Mouse (Mus musculus) embryonic facial prominence, embryonic 14.5 days (tissue): ENCODE measurements around the gene Dnaic2. TPM values are rescaled to one million over a fixed set of nuclear protein-coding genes. Genes with fewer than 3 reads are reported as not detected.

Experiments
- ATAC-seq: fragments of 200-750 bp; cut with Nextera tagmentation; 2 replicates; pipeline ENCODE4 v1.8.0; 2017; ENCODE audit warnings: low read depth, moderate number of reproducible peaks, moderate TSS enrichment
- DNase-seq: peaks from one replicate; pipeline ENCODE4 v3.0.0-alpha.2; 2015; ENCODE audit warnings: low spot score
- H3K27ac ChIP-seq: fragments of 300-500 bp; sonication (generic); replicated peaks from 2 replicates; pipeline ENCODE4 v1.5.1; 2014; ENCODE audit warnings: low read depth, mild to moderate bottlenecking, low read length, moderate library complexity
- H3K27me3 ChIP-seq: fragments of 300-500 bp; sonication (generic); replicated peaks from 2 replicates; pipeline ENCODE4 v1.6.1; 2014; ENCODE audit warnings: low read length; ENCODE audit not compliant: control insufficient read depth, insufficient read depth
- H3K36me3 ChIP-seq: fragments of 300-500 bp; sonication (generic); 2 replicates; pipeline ENCODE4 v1.6.1; 2014; ENCODE audit warnings: low read length, mixed read lengths; ENCODE audit not compliant: control insufficient read depth, insufficient read depth
- H3K4me1 ChIP-seq: fragments of 300-500 bp; sonication (generic); 2 replicates; pipeline ENCODE4 v1.6.1; 2014; ENCODE audit warnings: antibody characterized with exemption, low read length; ENCODE audit not compliant: control insufficient read depth, insufficient read depth
- H3K4me2 ChIP-seq: fragments of 300-500 bp; sonication (generic); 2 replicates; pipeline ENCODE4 v1.6.1; 2014; ENCODE audit warnings: low read depth, mild to moderate bottlenecking, low read length, moderate library complexity, mixed read lengths
- H3K4me3 ChIP-seq: fragments of 300-500 bp; sonication (generic); 2 replicates; pipeline ENCODE4 v1.5.1; 2014; ENCODE audit warnings: low read depth, mild to moderate bottlenecking, low read length
- H3K9ac ChIP-seq: fragments of 300-500 bp; sonication (generic); 2 replicates; pipeline ENCODE4 v1.6.1; 2014; ENCODE audit warnings: low read depth, mild to moderate bottlenecking, low read length, moderate library complexity, mixed read lengths
- H3K9me3 ChIP-seq: fragments of 300-500 bp; sonication (generic); 2 replicates; pipeline ENCODE4 v1.6.1; 2016; ENCODE audit warnings: low read length; ENCODE audit not compliant: control insufficient read depth
- WGBS: fragments of 180-500 bp; shearing (Covaris S2); extraction: QIAGEN DNeasy Blood & Tissue Kit; methylation state at CpG from one replicate; pipeline ENCODE4 v1.1.7; 2014; 5-methylcytosine and 5-hydroxymethylcytosine counted together
- polyA plus RNA-seq: library from polyadenylated mRNA; unstranded; fragments of >200 nt; fragmentation: Nextera tagmentation; extraction: Ambion mirVana; gene quantifications from 2 replicates; pipeline ENCODE4 v1.2.1, GENCODE M21; 2014

Gene Dnaic2
- polyA plus RNA-seq, 1 experiment from 2014 or later: 4.6 TPM

DNA sequence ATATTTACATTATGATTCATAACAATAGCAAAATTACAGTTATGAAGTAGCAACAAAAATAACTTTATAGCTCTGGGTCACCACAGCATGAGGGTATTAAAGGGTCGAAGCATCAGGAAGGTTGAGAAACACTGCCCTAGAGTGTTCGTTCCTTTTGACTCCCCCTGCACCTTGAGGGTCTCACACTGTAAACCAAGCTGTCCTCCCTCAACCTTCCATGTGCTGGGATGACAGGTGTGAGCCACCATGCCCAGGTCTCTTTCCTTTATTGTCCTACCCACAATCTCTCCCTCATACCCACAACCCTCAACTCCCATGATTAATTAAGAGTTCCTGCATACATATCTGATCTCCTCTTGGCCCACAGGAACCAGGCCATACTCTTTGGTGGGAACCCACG is 15.8 kb upstream of the Dnaic2 start:
- peaks cover 39% of the 10 kb centered on the region for H3K36me3 ChIP-seq
- H3K27me3 ChIP-seq: no peaks in the 10 kb centered on the region
- H3K4me3 ChIP-seq: no peak overlapping the region
- no peak overlapping the region for H3K27ac ChIP-seq
- H3K4me2 ChIP-seq: no peak overlapping the region
- H3K9ac ChIP-seq: no peak overlapping the region
- 92% methylated on average over 3 of the region's 3 CpGs for WGBS
- no peaks in the 10 kb centered on the region for H3K9me3 ChIP-seq
- H3K4me1 ChIP-seq: no peaks in the 10 kb centered on the region
- DNase-seq: no peak
- no peak for ATAC-seq

DNA sequence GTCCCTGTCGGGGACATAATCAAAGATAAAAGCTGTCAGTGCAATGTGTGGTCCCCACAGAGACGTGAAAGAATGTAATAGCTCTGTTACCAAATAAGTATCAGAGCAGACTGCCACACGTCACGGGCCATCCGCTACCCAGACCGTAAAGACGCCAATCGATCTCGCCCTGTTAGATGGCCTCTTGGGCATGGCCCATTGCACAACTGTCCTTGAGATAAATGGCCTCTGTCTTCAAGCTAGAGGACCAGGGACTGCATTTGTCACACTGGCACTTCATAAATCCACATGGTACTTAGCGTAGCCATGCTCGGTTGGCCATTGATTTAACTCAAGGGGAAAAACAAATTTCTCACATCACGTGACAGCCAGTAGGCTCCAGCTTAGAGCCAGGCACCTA is 15.3 kb upstream of the Dnaic2 start:
- H3K9ac ChIP-seq: no peak overlapping the region
- H3K27me3 ChIP-seq: no peaks in the 10 kb centered on the region
- no peaks in the 10 kb centered on the region for H3K4me1 ChIP-seq
- H3K4me3 ChIP-seq: no peak overlapping the region
- DNase-seq: no peak
- ATAC-seq: no peak
- H3K4me2 ChIP-seq: no peak overlapping the region
- H3K27ac ChIP-seq: no peak overlapping the region
- 88% methylated on average over 12 of the region's 12 CpGs for WGBS
- no peaks in the 10 kb centered on the region for H3K9me3 ChIP-seq
- H3K36me3 ChIP-seq: peaks cover 39% of the 10 kb centered on the region

DNA sequence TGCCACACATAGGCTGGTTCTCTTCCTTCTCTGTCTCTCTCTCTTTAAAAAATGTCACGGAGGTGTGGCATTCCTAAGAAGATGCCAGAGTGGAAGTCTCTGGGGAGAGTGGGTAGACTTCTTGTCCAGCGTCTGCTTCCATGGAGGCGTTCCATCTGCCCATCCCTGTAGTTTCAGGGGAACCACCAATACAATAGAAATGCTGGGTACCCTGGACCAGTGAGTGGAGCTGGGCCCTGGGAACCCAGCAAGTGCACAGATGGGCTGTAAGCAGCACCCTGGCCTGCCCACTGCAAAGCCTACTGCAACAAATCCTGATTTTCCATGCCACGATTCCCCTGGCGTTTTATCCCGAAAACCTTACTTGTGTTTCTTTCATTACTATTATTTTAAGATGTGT is 12.7 kb upstream of the Dnaic2 start:
- no peak overlapping the region for H3K4me2 ChIP-seq
- H3K9ac ChIP-seq: no peak overlapping the region
- H3K27me3 ChIP-seq: no peaks in the 10 kb centered on the region
- H3K9me3 ChIP-seq: no peaks in the 10 kb centered on the region
- H3K36me3 ChIP-seq: peaks cover 28% of the 10 kb centered on the region
- no peak for ATAC-seq
- WGBS: 86% methylated on average over 6 of the region's 6 CpGs
- no peak overlapping the region for H3K27ac ChIP-seq
- DNase-seq: no peak
- H3K4me3 ChIP-seq: no peak overlapping the region
- H3K4me1 ChIP-seq: no peaks in the 10 kb centered on the region

DNA sequence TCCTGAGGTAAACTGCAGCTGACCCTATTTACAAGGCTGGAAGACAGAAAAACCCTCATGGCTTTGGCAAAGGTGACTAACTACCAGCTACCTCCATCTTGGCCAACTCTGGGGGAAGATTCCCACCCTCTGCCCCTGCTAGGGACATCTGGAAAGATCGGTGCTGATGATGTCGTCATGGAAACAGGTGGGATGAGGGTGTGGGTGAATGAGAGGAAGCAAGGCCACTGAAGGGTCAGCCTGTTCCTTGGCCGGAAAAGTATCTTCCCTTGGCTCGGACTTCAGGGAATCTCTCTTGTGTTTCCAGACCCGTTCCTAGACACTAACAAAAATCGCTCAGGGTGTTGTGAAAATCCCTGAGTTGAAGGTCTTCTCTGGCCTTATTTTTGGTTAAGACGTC is 11.7 kb upstream of the Dnaic2 start:
- DNase-seq (no peak), ATAC-seq (no peak)
- H3K4me2 ChIP-seq: no peak overlapping the region
- WGBS: 77% methylated on average over 7 of the region's 7 CpGs
- no peaks in the 10 kb centered on the region for H3K27me3 ChIP-seq
- no peaks in the 10 kb centered on the region for H3K9me3 ChIP-seq
- no peak overlapping the region for H3K4me3 ChIP-seq
- peaks cover 20% of the 10 kb centered on the region for H3K36me3 ChIP-seq
- H3K27ac ChIP-seq: no peak overlapping the region
- no peak overlapping the region for H3K9ac ChIP-seq
- H3K4me1 ChIP-seq: no peaks in the 10 kb centered on the region

DNA sequence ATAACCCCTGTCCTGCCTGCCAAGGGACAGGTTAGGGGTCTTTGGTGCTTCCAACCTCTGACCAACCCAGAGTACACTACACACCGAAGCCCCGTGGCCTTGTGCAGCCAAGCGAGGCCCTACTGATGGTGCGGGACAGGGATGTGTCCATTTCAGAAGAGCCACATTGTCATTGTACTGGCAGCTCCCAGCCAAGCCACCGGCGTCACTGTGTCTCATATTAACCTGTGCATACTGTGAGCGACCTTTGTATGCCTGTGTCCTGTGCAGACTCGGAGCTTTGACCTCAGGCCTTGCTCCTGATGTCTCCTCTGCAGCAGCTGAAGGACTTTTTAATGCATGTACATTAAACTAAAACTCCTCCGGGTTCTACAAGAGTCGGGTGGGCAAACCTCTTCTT is 6.7 kb upstream of the Dnaic2 start:
- 88% methylated on average over 10 of the region's 10 CpGs for WGBS
- H3K9ac ChIP-seq: no peak overlapping the region
- peaks cover 6% of the 10 kb centered on the region; the same call in 1 of the 2 replicates for H3K4me1 ChIP-seq
- no peak overlapping the region for H3K4me2 ChIP-seq
- no peaks in the 10 kb centered on the region for H3K9me3 ChIP-seq
- no peaks in the 10 kb centered on the region for H3K27me3 ChIP-seq
- no peak for ATAC-seq
- no peak overlapping the region for H3K4me3 ChIP-seq
- no peak overlapping the region for H3K27ac ChIP-seq
- DNase-seq: no peak
- no peaks in the 10 kb centered on the region for H3K36me3 ChIP-seq

DNA sequence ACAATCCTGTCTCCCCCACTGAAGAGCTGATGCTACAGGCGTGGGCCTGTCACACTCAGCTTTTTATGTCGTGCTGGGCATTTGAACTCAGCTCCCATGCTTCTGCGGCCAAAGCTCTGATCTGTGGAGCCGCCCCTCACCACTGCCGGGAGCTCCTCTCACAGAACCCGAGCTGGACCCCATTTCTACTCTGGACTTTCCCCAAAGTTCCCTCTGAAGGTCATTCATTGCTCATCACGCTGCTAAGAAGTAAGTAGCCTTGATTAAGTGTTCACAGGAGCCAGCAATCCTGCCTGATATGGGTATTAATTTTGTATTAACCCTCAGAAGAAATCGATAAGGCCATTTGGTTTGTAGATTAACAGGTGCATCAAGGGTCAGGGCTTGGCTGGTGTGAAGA is 4.8 kb upstream of the Dnaic2 start:
- Histone ChIP-seq H3K36me3 (no peaks in the 10 kb centered on the region), H3K4me3 (no peak overlapping the region), H3K27ac (no peak overlapping the region), H3K9ac (no peak overlapping the region), H3K4me2 (no peak overlapping the region), H3K9me3 (no peaks in the 10 kb centered on the region), H3K4me1 (peaks cover 10% of the 10 kb centered on the region), H3K27me3 (no peaks in the 10 kb centered on the region)
- ATAC-seq: no peak
- 83% methylated on average over 8 of the region's 8 CpGs for WGBS
- no peak for DNase-seq

DNA sequence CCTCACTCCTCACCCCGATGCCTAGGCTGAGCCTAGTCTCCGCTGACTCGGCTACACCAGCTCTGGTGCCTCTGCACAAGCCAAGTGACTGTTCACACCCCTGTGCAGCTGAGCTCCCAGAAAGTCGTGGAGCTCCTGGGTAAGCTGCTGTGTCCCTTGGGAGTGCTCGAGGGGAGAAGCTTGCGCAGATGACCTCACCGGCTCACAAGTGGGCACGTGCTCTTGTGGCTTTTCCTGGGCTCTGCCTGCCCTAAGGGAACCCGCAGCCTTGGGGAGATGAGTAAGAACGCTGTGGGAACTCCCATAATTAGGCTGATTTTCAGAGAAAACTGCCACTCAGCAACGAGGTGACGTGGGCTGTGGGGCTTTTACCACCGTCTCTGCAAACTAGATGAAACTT is 4.2 kb upstream of the Dnaic2 start:
- DNase-seq (peak; percentile 73), ATAC-seq (peak; percentile 8; the same call in 1 of the 2 replicates)
- 57% methylated on average over 13 of the region's 13 CpGs for WGBS
- H3K4me3 ChIP-seq: no peak overlapping the region
- H3K27me3 ChIP-seq: no peaks in the 10 kb centered on the region
- H3K4me2 ChIP-seq: no peak overlapping the region
- H3K27ac ChIP-seq: no peak overlapping the region
- H3K9ac ChIP-seq: no peak overlapping the region
- H3K36me3 ChIP-seq: no peaks in the 10 kb centered on the region
- H3K4me1 ChIP-seq: peaks cover 13% of the 10 kb centered on the region
- H3K9me3 ChIP-seq: no peaks in the 10 kb centered on the region

DNA sequence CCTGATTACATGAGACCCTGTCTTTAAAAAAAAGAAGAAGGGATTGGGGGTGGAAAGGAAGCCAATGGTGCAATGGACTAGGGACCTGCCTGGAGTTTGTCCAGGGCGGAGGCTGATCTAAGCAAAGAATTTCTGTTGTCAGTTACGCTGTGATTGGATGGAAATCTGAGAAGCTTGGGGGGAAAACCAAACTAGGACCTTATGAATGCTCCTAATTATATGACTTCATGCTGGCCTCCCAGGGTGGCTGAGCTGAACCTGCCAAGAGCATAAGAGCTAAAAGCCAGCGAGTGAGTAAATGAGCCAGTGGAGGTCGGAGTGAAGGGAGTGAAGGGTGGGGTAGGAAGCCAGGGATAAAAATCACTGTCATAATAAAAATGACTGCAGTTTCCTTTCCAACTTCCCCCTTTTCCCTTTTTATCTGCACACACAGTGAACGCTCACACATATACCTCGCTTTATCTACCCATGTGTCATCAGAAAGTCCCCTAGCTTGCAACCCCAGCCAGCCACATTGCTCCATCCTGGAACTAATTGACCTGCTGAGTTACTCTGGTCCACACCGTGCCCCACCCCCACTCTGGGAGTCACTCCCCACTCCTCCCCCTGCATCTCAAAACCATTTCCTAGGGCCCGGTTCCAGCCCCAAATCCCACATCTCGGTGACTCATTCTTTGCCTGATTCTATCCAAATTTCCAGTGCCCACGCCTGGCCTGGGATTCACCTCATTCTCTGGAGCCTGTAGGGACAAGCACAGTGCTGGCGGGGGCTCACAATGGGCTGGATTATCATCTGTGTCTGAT is 2.2 kb upstream of the Dnaic2 start:
- Histone ChIP-seq H3K4me3 (no peak overlapping the region), H3K4me1 (peaks cover 24% of the 10 kb centered on the region), H3K9ac (no peak overlapping the region), H3K27ac (peak overlapping the region; percentile 63), H3K36me3 (no peaks in the 10 kb centered on the region), H3K4me2 (peak overlapping the region; percentile 13; the same call in 1 of the 2 replicates), H3K27me3 (no peaks in the 10 kb centered on the region; the same call in 1 of the 2 replicates), H3K9me3 (no peaks in the 10 kb centered on the region)
- ATAC-seq (peak; percentile 65), DNase-seq (peak; percentile 97)
- 25% methylated on average over 11 of the region's 11 CpGs for WGBS

DNA sequence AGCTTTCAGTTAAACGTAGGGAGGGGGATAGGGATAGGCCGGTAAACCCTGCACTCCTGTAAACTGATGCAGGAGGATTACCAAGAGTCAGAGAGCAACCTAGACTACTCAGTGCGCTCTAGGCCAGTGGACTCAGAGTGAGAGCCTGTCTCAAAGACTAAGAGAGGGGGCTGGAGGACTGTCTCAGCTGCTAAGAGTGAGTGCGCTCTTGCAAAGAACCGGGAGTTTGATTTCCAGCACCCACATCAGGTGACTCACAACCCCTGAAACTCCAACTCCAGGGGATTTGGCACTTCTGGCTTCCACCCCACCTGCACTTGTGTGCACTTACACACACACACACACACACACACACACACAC is 598 bp downstream of the Dnaic2 start:
- Histone ChIP-seq H3K4me1 (peaks cover 24% of the 10 kb centered on the region), H3K4me3 (no peak overlapping the region), H3K27ac (no peak overlapping the region; the same call in 1 of the 2 replicates), H3K9ac (no peak overlapping the region), H3K4me2 (peak overlapping the region; percentile 53), H3K9me3 (no peaks in the 10 kb centered on the region), H3K36me3 (no peaks in the 10 kb centered on the region), H3K27me3 (no peaks in the 10 kb centered on the region; the same call in 1 of the 2 replicates)
- DNase-seq: no peak
- 26% methylated on average over 5 of the region's 5 CpGs for WGBS
- no peak for ATAC-seq
